Mouse (Mus musculus): ENCODE data around the gene Fig4. TPM values are rescaled to one million over a fixed set of nuclear protein-coding genes. Genes with fewer than 3 reads are reported as not detected.

Fig4 gene
- total and polyA plus RNA-seq, 3 experiments, result 21.4 to 27.4 TPM; not detected in 1

DNA sequence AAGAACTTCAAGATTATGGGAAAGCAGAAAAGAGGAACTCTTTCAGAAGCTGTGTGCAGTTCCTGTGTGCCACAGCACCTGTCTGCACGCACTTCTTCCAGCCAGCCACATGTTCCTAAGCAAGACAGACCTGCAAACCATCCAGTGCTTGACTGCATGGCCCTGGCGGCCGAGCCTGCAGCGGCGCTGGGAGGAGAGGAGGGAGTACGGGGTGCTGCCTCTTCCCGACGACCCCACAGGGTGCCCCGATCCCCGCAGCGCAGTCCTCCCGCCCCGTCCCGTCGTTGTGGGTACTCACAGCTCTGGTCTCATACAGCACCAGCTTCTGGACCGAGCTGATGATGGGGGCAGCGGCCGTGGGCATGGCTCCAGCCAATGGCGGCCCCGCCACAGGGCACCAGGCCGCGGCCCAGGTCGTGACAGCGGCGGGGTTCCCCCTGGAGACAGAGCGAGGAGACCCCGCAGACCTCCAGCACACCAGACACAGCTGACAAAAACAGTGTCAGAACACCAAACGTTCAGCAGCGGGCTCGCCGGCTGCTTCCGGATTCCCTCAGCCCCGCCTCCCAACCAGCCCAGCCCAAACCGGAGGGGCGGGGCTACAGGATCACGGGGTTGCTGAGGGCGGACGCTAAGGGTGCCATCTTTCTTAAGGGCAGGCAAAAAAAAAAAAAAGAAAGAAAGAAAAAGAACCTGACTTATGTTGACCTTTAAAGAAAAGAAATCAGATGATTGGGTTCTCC, at the start of gene Fig4 (continued):
- no peak for TF ChIP-seq GABPA (IDR thresholded peaks at IDR 0.05; ENCODE audit: low read depth, low read length)
- TF ChIP-seq MEF2A (IDR thresholded peaks at IDR 0.05; ENCODE audit: extremely low read depth, insufficient replicate concordance, low read depth, low read length, poor library complexity, severe bottlenecking), result no peak
- TF ChIP-seq GATA1 (IDR thresholded peaks at IDR 0.05; ENCODE audit: low read depth, low read length), result no peak
- TF ChIP-seq MYB (IDR thresholded peaks at IDR 0.05; ENCODE audit: low read depth, low read length), result no peak

DNA sequence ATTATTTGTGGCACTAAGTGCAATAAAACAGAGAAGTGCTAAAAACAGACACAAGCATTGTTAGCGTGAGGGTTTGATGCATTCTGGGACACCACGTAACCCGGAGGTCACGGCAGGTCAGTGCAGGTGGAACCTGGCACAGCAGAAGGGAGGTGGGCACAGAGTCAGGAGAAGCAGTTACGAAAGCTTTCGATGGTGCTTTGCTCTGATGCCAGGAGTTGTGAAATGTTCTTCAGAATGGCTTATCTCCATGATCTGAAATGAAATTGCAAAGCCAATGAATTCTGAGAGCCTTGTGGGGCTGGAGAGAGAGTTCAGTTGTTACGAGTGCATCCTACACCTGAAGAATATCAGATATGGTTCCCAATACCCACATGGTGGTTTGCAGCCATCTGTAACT, 38.3 kb upstream of the Fig4 start:
- Histone ChIP-seq H3K36me3 (ENCODE audit: control insufficient read depth in 1 of 2, insufficient read depth in 2 of 2, low read length in 2 of 2) (no peaks in the 10 kb centered on the region), H3K4me1 (ENCODE audit: control insufficient read depth in 1 of 2, insufficient read depth in 2 of 2, low read length in 2 of 2) (no peaks in the 10 kb centered on the region), H3K79me2 (ENCODE audit: control insufficient read depth, insufficient read depth, low read length, poor library complexity) (no peaks in the 10 kb centered on the region), H3K9ac (ENCODE audit: control insufficient read depth, low read depth, low read length, poor library complexity, severe bottlenecking) (no peak overlapping the region), H3K9me3 (replicated peaks; ENCODE audit: insufficient read depth, low read length) (no peaks in the 10 kb centered on the region), H3K27ac (ENCODE audit: control insufficient read depth, low read depth, low read length) (no peak overlapping the region), H3K4me3 (ENCODE audit: control insufficient read depth in 1 of 2, insufficient read depth in 1 of 2, low read depth in 2 of 2, low read length in 2 of 2) (no peak overlapping the region), H3K27me3 (ENCODE audit: control insufficient read depth in 1 of 2, insufficient read depth in 2 of 2, low read length in 2 of 2) (peaks cover 2 to 4% of the 10 kb centered on the region in 2 experiments; a peak in 2 of 4 replicates)
- no peak for TF ChIP-seq JUND (IDR thresholded peaks at IDR 0.05; ENCODE audit: low read depth, low read length)
- TF ChIP-seq SIN3A (IDR thresholded peaks at IDR 0.05; ENCODE audit: low read length), result no peak
- TF ChIP-seq ZKSCAN1 (IDR thresholded peaks at IDR 0.05; ENCODE audit: low read depth, low read length), result no peak
- no peak for TF ChIP-seq ZNF384 (IDR thresholded peaks at IDR 0.05; ENCODE audit: low read depth, low read length)
- TF ChIP-seq TBP (IDR thresholded peaks at IDR 0.05; ENCODE audit: low read depth, low read length), result no peak
- DNase-seq (ENCODE audit: low read depth, low spot score), result no peak

DNA sequence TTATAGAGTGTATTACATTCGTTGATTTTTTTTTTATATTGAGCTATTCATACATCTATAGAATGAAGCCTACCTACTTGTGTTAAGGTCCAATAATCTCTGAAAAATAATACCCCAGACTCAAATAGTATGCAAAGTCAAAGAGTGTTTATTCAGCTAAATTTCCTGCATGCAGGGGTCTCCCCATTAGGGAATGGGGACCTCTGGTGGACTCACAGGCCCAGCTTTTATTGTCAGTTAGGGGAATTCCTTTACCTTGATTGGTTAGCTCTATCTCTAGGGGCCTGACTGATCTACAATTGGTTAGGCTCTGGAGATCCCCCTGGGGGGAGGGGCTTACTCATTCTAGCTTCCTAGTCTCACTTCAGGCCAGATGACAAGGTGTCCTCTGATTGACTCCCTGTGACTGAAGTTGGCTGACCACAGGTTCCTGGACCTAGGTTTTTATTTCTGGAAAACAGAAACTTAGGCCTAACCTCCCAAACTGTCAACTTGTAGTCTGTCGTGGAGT, 29.5 kb upstream of the Fig4 start:
- no peaks in the 10 kb centered on the region for H3K4me1 ChIP-seq (ENCODE audit: control insufficient read depth in 1 of 2, insufficient read depth in 2 of 2, low read length in 2 of 2)
- H3K36me3 ChIP-seq (ENCODE audit: control insufficient read depth in 1 of 2, insufficient read depth in 2 of 2, low read length in 2 of 2), result no peaks in the 10 kb centered on the region
- H3K27me3 ChIP-seq (ENCODE audit: control insufficient read depth in 1 of 2, insufficient read depth in 2 of 2, low read length in 2 of 2), result peaks cover 2% of the 10 kb centered on the region in 2 experiments; a peak in 3 of 4 replicates
- no peak overlapping the region for H3K27ac ChIP-seq (ENCODE audit: control insufficient read depth, low read depth, low read length)
- DNase-seq (ENCODE audit: low read depth, low spot score), result peak; percentile 10
- no peaks in the 10 kb centered on the region for H3K79me2 ChIP-seq (ENCODE audit: control insufficient read depth, insufficient read depth, low read length, poor library complexity)
- no peak overlapping the region for H3K4me3 ChIP-seq (ENCODE audit: control insufficient read depth in 1 of 2, insufficient read depth in 1 of 2, low read depth in 2 of 2, low read length in 2 of 2)
- TF ChIP-seq USF2 (IDR thresholded peaks at IDR 0.05; ENCODE audit: borderline replicate concordance in 1 of 2, insufficient read depth in 1 of 2, low read depth in 1 of 2, low read length in 2 of 2) (no peak), UBTF (IDR thresholded peaks at IDR 0.05; ENCODE audit: borderline replicate concordance, insufficient read depth, low read depth, low read length) (no peak), RCOR1 (IDR thresholded peaks at IDR 0.05; ENCODE audit: low read depth, low read length) (no peak), SMC3 (IDR thresholded peaks at IDR 0.05; ENCODE audit: low read depth, low read length) (no peak), NRF1 (IDR thresholded peaks at IDR 0.05; ENCODE audit: insufficient read depth, low read depth, low read length, poor library complexity, severe bottlenecking) (no peak), POLR2A (IDR thresholded peaks at IDR 0.05; ENCODE audit: control insufficient read depth in 1 of 2, insufficient read depth in 1 of 2, low read depth in 1 of 2, low read length in 2 of 2, poor library complexity in 1 of 2) (no peak), MAZ (IDR thresholded peaks at IDR 0.05; ENCODE audit: low read depth, low read length) (no peak), GABPA (IDR thresholded peaks at IDR 0.05; ENCODE audit: low read depth, low read length) (no peak), MEF2A (IDR thresholded peaks at IDR 0.05; ENCODE audit: extremely low read depth, insufficient replicate concordance, low read depth, low read length, poor library complexity, severe bottlenecking) (no peak), MXI1 (IDR thresholded peaks at IDR 0.05; ENCODE audit: low read depth, low read length) (no peak), ZNF384 (IDR thresholded peaks at IDR 0.05; ENCODE audit: low read depth, low read length) (no peak), KAT2A (conservative IDR thresholded peaks at IDR 0.05; ENCODE audit: low read depth, low read length) (no peak), EP300 (IDR thresholded peaks at IDR 0.05; ENCODE audit: low read depth in 1 of 2, low read length in 2 of 2) (no peak), MYC (IDR thresholded peaks at IDR 0.05; ENCODE audit: low read depth, low read length) (no peak)
- H3K9me3 ChIP-seq (replicated peaks; ENCODE audit: insufficient read depth, low read length), result no peaks in the 10 kb centered on the region
- H3K9ac ChIP-seq (ENCODE audit: control insufficient read depth, low read depth, low read length, poor library complexity, severe bottlenecking), result no peak overlapping the region
